Mouse (Mus musculus) myocyte (in vitro differentiated cells): ENCODE measurements around the gene Gsg1.

ENCODE experiments used
- MAX ChIP-seq: IDR thresholded peaks from one replicate; pipeline ENCODE4 v1.6.1; 2011; ENCODE audit warnings: low read depth, mild to moderate bottlenecking, control low read depth
- POLR2A ChIP-seq: IDR thresholded peaks from one replicate; pipeline ENCODE4 v1.6.1; 2011; ENCODE audit warnings: low read depth, mild to moderate bottlenecking, control low read depth, moderate library complexity; ENCODE audit not compliant: insufficient read length

- TF ChIP-seq MAX, result no peak
- TF ChIP-seq POLR2A, result no peak
Observed at GRCm38 (mm10) chr6:135268392-135268791, 14.2 kb upstream of the Gsg1 start.
